Mouse (Mus musculus) testis, postnatal 14 days (tissue): Measurements from ENCODE around the gene Nme9.

Experiments used
- DNase-seq: peaks from one replicate; pipeline ENCODE4 v3.0.0; 2021; ENCODE audit warnings: low spot score

The Nme9 gene

GRCm38 (mm10) chr9:99436182-99437030, 14.9 kb upstream of the Nme9 start:
- DNase-seq, result peak; percentile 46

GRCm38 (mm10) chr9:99437031-99437764, 14.1 kb upstream of the Nme9 start, which contains the start of gene Mras:
TSS of gene Mras (minus strand) at chr9:99437381.
- no peak for DNase-seq

GRCm38 (mm10) chr9:99437781-99438565, 13.3 kb upstream of the Nme9 start:
- DNase-seq, result no peak

- no peak for DNase-seq
These were observed 12.2 kb upstream of the Nme9 start for GRCm38 (mm10) chr9:99439064-99439463.

- no peak for DNase-seq
These were observed 10.3 kb upstream of the Nme9 start for GRCm38 (mm10) chr9:99440941-99441340.

- no peak for DNase-seq
These were observed 9.4 kb upstream of the Nme9 start for GRCm38 (mm10) chr9:99441647-99442433.

GRCm38 (mm10) chr9:99444590-99445178, 6.6 kb upstream of the Nme9 start:
- no peak for DNase-seq

GRCm38 (mm10) chr9:99446259-99446658, 5.0 kb upstream of the Nme9 start:
- no peak for DNase-seq

GRCm38 (mm10) chr9:99447323-99447722, 4.0 kb upstream of the Nme9 start:
- peak; percentile 46 for DNase-seq

GRCm38 (mm10) chr9:99449886-99450647, 1.2 kb upstream of the Nme9 start:
- DNase-seq, result no peak

- peak; percentile 52 for DNase-seq
These were observed 2.9 kb downstream of the Nme9 start for GRCm38 (mm10) chr9:99454211-99454610.

- DNase-seq, result no peak
These were observed 7.4 kb downstream of the Nme9 start for GRCm38 (mm10) chr9:99458529-99459208.

- no peak for DNase-seq
These were observed 8.5 kb downstream of the Nme9 start for GRCm38 (mm10) chr9:99459730-99460129.

- DNase-seq, result no peak
These were observed 13.6 kb downstream of the Nme9 start for GRCm38 (mm10) chr9:99464876-99465275.

GRCm38 (mm10) chr9:99468572-99468971, 17.3 kb downstream of the Nme9 start:
- no peak for DNase-seq

- DNase-seq, result no peak
These were observed 18.5 kb downstream of the Nme9 start for GRCm38 (mm10) chr9:99469681-99470273.

- DNase-seq, result no peak
These were observed 19.2 kb downstream of the Nme9 start for GRCm38 (mm10) chr9:99470347-99471092.

GRCm38 (mm10) chr9:99471334-99471733, 20.1 kb downstream of the Nme9 start:
- no peak for DNase-seq
